Mouse (Mus musculus) cerebellum, adult (tissue): ENCODE measurements around the gene B430305J03Rik.

Source experiments
- ATAC-seq: cut with Nextera tagmentation; 2 replicates; pipeline ENCODE4 v1.9.2; 2017; ENCODE audit warnings: mild to moderate bottlenecking, moderate library complexity, mixed read lengths; ENCODE audit not compliant: insufficient number of reproducible peaks, low FRiP score, low TSS enrichment

Gene B430305J03Rik

DNA sequence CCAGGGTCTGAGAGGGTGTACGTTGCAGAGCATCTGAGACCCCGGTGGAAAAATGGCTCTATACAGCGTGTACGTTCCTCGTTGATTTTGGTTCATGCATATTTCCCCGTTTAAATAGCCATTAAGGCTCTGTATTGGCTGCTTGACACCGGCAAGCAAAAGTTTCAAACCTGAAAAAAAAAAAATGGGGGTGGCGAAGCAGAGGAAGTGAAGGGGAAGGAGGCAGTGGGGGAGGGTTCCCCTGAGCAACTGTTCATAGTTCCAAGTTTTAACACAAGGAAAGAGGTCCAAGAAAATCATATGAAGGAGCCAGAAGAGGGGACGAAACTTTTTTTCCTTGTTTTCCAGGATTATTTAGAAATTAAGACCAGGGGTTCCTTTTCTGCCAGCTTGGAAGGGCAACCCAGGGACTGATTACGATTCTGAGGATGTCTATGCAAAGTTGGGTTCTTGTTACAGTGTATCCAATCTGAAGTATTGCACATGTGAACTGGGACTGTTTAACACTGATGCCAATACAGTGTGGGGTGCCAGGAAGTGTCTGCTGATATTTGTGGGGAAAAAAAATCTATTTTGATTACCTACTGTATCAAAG, at the start of gene B430305J03Rik:
Gene B430305J03Rik, minus strand, starts transcription at position 173 of the 595 bp plus-strand sequence.
- no peak for ATAC-seq

DNA sequence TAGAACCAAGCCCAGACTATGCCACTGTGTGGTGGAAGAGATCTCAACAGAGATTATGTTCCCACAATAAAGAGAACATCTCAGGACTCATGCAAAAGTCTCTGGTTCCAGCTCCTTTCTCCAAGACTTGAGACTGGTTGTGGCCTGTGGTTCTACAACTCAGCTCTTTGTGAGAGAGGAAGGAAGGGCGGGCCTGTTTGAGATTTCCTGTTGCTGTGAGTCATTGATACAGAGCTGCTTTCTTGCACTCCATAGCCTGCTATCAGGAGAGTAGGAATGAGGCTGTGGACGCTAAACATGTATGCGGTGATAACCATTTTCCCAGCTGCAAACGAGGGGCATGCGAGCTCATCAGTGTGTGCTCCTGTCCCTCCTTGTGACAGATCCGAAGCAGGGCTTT, 43.9 kb upstream of the B430305J03Rik start:
- ATAC-seq = no peak

DNA sequence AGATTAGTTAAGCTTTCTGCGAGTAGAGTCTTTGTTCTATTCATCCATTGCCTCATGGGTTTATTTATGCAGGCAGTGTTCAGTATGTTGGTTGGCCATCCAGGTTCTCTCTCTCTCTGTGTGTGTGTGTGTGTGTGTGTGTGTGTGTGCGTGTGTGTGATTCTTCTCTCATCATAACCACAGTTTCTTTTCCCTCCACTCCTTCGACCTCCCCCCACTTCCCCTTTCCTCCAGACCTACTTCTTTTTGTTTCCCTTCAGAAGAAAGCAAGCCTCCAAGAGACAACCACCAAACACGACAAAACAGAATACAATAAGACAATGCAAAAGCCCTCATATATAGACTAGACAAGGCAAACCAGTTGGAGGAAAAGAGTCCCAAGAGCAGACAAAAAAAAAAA, 41.2 kb upstream of the B430305J03Rik start:
- ATAC-seq = no peak

DNA sequence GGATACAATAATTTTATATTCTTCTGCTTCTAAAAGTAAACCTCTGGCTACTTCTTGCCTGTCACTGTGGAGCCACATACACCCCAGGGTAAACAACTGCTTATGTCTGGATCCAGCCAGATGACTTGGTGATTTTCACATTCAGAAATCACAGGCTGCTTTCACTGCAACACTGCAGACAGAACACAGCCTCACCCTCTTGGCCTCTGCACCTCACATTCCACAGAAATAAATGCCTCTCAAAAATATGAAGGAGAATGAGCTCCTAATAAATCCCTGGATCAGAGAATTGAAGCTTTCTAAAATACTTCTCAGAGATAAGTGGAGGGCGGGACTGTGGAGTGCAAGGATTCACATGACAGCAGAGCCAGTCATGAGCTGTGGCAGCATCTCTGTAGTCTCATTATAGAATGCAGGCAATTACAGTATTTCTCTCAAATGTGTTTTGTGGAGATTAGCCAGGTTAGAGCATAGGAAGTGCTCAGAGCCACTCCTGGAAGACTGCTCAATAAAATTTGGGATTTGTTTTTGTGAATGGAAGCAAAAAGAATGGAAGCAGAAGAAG, 35.2 kb upstream of the B430305J03Rik start:
- no peak for ATAC-seq

DNA sequence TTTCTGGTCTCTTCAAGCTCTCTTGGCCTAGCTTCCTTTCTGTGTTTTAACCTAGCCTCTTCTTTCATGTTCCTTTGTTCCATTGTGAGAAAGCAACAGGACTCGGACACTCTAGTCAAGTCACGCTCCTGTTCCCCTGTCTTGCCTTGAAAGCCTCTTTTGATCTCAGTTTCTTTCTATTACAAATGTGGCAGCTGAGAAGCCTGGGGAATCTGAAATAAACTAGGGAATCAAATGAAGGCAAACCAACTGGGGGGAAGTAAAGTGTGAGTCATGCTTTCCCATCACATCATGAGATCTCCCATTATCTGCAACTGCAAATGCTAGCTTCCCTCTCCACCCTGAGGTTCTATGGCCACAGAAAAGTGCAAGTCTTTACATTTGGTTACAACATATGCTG, 31.0 kb upstream of the B430305J03Rik start:
- no peak; the same call in 1 of the 2 replicates for ATAC-seq

DNA sequence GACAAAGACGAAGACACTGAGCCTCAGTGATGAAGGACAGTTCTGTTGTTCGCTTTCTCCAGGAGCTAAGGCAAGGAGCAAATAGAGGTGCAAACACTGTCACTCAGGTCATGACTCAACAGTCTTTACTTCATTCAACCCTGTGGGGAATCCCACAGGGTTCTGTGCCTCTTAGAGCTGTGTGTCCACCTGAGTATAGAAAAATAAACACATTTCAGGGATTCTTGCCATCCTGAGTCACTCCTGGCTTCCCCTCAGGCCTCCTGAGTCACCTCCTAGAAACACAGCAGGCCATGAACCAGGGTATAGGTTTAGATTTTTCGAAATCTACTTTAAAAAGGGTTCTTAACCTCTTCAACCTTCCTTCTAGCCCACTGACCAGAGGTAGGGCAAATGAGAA, 29.6 kb upstream of the B430305J03Rik start:
- no peak for ATAC-seq

DNA sequence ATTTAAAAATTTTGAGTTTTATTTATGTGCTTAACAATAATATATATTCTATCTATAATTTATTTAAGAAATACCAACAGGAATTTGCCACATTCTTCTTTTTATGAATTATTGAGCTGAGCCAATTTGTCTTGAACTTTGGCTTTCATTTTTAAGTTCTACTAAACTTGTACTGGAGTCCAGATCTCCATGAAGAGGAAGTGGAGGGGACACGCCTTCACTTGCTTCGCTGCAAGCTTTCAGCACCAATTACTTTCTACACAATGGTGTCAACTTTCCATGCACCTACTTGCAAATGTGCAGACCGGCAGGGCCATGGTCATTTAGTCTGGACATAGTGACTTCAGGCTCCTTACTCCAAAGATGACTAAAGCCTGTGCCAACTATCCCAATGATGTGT, 27.8 kb upstream of the B430305J03Rik start:
- ATAC-seq = no peak

DNA sequence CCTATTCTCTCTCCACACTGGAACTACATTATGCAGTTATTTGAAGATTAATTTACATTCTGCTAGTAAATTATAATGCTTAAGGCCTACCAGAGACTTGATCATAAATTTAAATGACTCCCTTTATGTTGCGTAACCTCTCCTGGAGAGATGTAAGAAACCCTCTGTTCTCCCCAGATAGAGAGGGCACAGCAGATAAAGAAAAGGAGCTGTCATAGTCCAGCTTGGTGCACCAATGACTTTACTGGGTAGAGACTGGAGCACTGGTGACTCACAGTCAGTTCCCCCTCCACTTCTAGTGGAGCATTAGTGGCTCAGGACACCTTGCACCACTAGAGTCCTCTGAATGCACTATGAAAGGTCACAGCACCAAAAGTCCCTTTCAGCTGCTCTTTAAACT, 27.1 kb upstream of the B430305J03Rik start:
- ATAC-seq = no peak

DNA sequence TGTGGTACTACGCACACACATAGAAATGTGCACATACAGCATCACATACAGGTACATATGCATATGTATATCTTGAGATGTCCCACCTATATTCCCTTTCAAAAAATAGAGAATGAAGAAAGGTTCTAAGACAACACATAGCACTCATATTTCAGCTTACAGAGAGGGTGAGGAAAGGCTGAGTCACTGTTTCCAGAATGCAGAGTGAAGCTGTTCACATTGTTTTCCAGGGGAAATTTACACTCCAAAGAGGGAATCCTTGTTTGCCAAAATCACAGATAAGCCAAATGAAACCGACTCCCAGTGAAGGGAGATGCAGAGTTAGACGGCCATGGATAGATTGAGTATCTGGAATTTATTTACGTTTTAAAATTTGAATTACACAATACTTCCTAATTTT, 25.8 kb upstream of the B430305J03Rik start:
- ATAC-seq = no peak

DNA sequence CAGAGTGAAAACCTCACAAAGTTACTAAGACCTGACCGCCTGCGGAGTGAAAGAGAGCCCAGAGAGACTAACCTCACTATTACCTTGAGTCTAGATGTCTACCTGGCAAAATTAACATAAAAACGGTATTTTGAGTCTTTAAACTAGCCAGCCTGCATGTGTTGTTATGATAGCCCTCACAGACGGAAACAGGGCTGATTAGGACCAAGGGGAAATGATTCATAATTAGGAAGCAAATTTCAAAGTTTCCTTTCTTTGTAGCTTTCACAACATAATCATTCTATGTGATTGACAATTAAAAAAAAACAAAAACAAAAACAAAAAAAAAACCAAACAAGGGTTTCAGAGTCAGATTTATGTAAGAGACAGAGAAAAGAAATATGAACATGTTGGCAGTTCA, 20.6 kb upstream of the B430305J03Rik start:
- ATAC-seq = no peak

DNA sequence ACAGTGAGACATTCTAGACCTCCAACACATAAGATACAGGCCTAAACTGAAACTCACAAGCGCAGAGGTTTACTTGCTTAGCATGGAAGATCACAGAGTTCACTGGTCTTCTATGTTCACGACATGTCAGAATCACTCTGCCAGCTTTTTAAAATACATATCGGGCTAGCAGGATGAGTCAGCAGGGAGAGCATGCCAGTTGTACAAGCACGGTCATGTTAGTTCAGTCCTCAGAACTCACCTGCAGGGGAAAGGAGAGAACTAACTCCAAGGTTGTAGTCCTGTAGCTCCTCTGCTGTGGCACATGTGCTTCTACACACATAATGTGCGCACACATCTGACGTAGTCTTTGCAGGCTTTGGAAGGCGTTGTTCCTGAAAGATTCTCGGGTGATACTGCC, 10.2 kb upstream of the B430305J03Rik start:
- ATAC-seq = no peak

DNA sequence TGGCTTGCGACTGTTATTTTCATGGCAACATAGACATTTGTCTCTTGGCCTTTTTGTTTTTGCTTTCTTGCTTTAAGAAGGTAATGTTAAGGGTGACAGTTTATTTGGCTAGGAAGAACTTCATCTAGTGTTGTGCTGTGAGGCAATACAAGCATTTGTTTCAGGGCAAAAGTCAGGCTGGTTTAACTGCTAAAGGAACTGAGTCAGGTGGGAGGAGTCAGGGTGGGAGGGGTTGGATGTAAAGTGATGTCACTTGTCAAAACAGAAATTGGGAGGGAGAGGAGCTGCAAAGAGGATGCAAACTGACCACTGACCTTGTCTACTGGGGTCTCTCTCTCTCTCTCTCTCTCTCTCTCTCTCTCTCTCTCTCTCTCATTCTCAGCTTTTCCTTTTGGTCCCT, 2.7 kb upstream of the B430305J03Rik start:
- no peak for ATAC-seq

DNA sequence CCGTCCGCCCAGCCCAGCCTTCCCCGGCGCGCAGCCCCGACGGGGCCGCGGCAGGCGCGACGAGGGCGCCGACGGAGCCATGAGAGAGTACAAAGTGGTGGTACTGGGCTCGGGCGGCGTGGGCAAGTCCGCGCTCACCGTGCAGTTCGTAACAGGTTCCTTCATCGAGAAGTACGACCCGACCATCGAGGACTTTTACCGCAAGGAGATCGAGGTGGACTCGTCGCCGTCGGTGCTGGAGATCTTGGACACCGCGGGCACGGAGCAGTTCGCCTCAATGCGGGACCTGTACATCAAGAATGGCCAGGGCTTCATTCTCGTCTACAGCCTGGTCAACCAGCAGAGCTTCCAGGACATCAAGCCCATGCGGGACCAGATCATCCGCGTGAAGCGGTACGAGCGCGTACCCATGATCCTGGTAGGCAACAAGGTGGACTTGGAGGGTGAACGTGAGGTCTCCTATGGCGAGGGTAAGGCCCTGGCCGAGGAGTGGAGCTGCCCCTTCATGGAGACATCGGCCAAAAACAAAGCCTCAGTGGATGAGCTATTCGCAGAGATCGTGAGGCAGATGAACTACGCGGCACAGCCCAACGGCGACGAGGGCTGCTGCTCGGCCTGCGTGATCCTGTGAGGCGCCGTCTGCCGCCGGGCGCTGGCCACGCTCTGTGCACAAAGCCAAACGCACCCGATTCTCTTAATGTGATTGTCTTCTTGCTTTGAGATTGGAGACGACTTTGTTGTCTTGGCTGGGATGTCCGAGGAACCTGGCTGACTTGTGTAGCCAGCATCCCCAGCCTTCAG, 573 bp downstream of the B430305J03Rik start:
- ATAC-seq = peak; percentile 21; the same call in 1 of the 2 replicates

DNA sequence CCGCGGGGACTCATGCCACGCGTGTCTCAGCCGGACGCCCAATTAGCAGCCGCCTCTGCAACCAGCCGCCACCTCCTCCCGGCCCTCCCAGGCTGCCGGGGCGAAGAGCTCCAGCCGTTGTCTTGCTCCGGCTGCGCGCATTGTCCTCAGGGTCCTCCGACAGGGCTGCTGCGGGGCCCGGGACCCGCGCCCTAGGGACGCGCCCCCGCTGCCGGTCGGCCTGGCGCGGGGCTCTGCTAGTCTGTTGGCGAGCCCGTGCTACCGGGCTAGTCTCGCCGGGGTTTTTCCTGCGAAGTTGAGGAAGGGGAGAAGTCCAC, 1.1 kb downstream of the B430305J03Rik start:
- no peak for ATAC-seq

DNA sequence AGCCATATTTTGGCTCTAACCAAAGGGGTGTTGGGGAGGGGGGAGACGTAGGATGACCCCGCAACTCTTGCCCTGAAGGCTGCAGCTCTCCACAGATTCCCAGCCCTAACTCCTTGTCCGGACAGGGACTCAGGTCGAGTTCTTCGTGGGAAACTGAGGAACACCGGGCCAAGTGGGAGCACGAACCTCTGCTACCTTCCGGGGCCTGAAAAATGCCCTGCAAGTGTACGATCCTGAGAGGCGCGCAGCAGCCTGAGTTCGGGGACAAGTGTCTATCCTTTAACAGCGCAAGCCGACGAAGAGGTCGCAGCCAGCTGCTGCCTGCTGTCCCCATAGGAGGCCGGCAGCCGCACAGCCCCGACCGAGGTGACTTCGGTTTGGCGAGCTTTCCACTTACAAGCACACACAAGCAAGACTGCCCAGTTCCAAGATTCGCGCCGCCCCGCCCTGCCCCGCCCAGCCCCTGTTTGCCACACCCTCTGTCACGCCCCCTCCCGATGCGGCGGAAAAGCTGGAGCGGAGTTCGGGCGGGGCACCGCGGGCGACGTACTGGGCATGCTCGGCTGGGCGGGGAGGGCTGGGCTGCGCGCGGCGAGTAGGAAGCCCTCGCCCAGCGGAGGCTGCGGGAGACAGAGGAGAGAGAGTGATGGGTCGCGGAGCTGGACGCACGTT, 1.6 kb downstream of the B430305J03Rik start:
- peak; percentile 84 for ATAC-seq

DNA sequence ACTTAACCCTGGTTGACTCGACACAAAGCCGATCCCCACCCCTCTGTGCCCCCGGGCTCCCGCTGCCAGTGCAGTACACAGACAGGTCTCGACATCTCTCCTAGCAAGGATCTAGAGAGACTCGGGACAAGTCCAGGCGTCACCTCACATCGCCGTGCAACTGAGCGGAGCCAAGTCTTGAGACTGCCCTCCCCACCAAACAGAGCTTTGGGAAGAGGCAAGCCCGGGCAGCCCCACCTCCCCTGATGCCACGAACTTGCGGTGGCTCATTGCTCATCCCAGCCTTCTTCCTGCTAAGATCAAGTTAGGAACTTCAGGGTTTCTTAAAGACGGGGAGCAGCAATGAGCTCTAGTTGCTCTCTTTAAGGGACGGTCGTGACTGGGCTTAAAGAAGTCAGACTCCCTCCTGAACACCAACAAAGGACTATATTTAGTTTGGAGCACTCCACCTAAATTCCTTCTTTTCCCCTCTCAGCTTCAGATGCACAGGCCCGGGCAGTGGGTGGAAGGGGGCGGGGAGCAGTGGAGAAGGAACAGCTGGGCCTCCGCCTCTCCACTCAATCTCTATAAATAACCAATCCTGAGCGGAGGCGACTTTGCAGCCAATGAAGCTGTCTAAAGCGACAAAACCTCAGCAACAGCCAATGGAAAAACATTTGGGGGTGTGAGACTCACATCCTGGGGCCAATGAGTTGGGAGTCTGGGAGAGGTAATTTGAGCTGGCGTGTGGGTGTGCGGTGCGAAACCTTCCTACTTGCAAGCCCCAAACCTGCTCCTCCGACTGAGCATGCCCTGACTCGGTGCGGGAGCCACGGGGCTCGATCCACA, 2.4 kb downstream of the B430305J03Rik start:
- ATAC-seq = peak; percentile 76

DNA sequence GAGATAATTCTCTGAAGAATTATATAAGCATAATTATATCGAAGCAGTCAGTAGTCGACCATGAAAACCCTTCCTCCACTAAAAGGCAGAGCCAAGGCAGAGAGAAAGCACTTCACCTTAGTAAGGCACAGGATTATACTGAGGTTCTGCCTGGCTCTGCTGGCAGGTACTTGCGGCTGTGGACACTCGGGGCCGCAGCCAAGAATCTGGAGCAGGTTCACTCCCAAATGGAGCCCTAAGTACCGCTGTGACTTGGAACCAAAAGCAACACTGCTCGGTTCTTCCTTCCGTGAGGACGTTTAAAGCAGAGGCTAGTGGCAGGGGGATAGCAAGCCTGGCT, 3.0 kb downstream of the B430305J03Rik start:
- ATAC-seq = peak; percentile 0; the same call in 1 of the 2 replicates

DNA sequence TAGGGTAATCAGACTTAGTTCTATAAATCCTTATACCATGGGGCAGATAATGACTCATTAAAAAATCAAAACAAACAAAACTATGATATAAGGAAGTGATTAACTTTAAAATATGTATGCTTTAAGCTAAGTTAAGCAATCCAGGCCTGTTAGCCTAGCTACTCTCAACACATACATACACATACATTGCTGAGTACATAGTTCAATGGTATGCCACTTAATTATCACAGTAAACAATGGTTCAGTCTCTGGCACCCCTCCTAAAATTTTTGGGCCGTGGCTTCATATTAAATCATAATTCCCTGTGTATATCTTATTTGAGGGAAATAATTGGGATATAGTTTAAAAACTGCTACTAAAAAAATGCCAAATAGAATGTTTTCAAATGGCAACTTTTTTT, 4.4 kb downstream of the B430305J03Rik start, which contains the start of gene Rap2b:
Gene Rap2b, plus strand, starts transcription at position 301 of the 400 bp plus-strand sequence.
- ATAC-seq = no peak

DNA sequence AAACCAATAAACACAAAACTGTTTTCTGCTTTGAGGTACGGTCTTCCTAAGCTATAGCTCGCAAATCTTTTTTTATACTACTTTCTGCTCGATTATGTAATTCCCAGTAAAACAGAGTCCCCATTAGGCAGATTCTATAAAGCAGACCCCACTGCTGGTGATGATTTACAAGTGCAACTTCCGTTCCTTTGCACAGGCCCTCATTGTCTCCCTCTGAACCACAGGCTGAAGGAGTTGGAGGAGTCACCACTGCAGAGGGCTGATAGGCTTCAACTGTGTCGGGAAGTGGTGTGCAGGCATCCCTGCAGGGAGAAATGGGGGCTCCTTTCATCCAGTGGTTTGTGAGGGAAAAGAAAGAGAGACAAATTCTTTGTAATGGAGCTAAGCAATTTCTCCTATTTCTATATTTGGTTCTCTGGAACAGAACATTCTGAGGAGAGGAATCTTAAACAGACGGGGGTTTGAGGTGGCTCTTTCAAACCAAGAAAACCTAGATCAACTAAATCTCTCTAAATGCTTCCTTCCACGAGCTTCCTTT, 6.9 kb downstream of the B430305J03Rik start:
- ATAC-seq = no peak

DNA sequence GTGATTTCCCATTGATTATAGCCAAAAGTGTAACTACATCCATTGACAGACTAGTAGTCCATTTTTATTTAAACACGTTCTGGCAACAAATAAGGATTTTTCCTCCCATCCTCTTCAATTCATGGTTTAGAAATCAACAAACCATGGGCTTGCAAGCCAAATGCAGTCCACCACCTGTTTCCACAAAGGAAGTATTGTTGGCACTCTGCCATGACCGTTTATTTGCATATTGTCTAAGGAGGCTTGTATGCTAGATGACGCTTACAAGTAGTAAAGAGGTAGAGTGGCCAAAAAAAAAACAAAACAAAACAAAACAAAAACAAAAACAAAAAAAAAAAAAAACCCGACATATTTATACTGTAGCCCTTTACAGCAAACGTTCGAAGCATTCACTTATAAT, 7.6 kb downstream of the B430305J03Rik start:
- ATAC-seq = no peak
